Mouse (Mus musculus) granulocyte monocyte progenitor cell, adult 5-6 weeks (primary cell): ENCODE results near the gene Lrrc32. TPM values are rescaled to one million over a fixed set of nuclear protein-coding genes. Genes with fewer than 3 reads are reported as not detected.

Source experiments
- ATAC-seq: replicated peaks from 2 replicates; pipeline ENCODE4 v1.8.0; 2016; ENCODE audit warnings: mild to moderate bottlenecking, moderate TSS enrichment, inconsistent platforms; ENCODE audit not compliant: poor library complexity, severe bottlenecking
- total RNA-seq, 2 experiments: library from RNA; stranded (forward) in 1 of 2; stranded (reverse) in 1 of 2; fragments of 200-712, 200-1000 nt in 1 of 2; fragments of >200 nt in 1 of 2; fragmentation: Nextera tagmentation in 1 of 2; gene quantifications; 2 replicates each; pipeline ENCODE4 v1.2.3; 2014 to 2017

Gene Lrrc32
- total RNA-seq (2014; fragmentation: Nextera tagmentation) (not detected in 2 replicates), total RNA-seq (2017) (not detected in 2 replicates)

GRCm38 (mm10) chr7:98489131-98489530, at the start of gene Lrrc32:
Gene Lrrc32, plus strand, starts transcription at chr7:98489283.
- ATAC-seq: no peak

GRCm38 (mm10) chr7:98439956-98440466, 49.1 kb upstream of the Lrrc32 start, which contains the start of gene Gucy2d:
Gene Gucy2d, plus strand, starts transcription at chr7:98440416.
- no peak for ATAC-seq

GRCm38 (mm10) chr7:98446873-98447272, 42.2 kb upstream of the Lrrc32 start:
- ATAC-seq: no peak

- peak; percentile 63 for ATAC-seq
Measured at GRCm38 (mm10) chr7:98447585-98448308, 41.3 kb upstream of the Lrrc32 start.

GRCm38 (mm10) chr7:98448309-98448630, 40.8 kb upstream of the Lrrc32 start:
- ATAC-seq: no peak

- ATAC-seq: no peak
Measured at GRCm38 (mm10) chr7:98449696-98450095, 39.4 kb upstream of the Lrrc32 start.

- no peak for ATAC-seq
Measured at GRCm38 (mm10) chr7:98454397-98455120, 34.5 kb upstream of the Lrrc32 start.

GRCm38 (mm10) chr7:98460319-98460718, 28.8 kb upstream of the Lrrc32 start:
- ATAC-seq: no peak

- no peak for ATAC-seq
Measured at GRCm38 (mm10) chr7:98469089-98469488, 20.0 kb upstream of the Lrrc32 start.

GRCm38 (mm10) chr7:98472529-98472928, 16.6 kb upstream of the Lrrc32 start:
- no peak for ATAC-seq

GRCm38 (mm10) chr7:98474558-98474957, 14.5 kb upstream of the Lrrc32 start:
- ATAC-seq: peak; percentile 57

GRCm38 (mm10) chr7:98477153-98477552, 11.9 kb upstream of the Lrrc32 start:
- ATAC-seq: no peak

- ATAC-seq: no peak
Measured at GRCm38 (mm10) chr7:98480481-98480880, 8.6 kb upstream of the Lrrc32 start.

GRCm38 (mm10) chr7:98481066-98481734, 7.9 kb upstream of the Lrrc32 start:
- ATAC-seq: peak; percentile 76

- ATAC-seq: no peak
Measured at GRCm38 (mm10) chr7:98481861-98482260, 7.2 kb upstream of the Lrrc32 start.

- no peak for ATAC-seq
Measured at GRCm38 (mm10) chr7:98482551-98483267, 6.4 kb upstream of the Lrrc32 start.

- ATAC-seq: no peak
Measured at GRCm38 (mm10) chr7:98483268-98483607, 5.8 kb upstream of the Lrrc32 start.

GRCm38 (mm10) chr7:98484878-98485277, 4.2 kb upstream of the Lrrc32 start:
- ATAC-seq: no peak

- no peak for ATAC-seq
Measured at GRCm38 (mm10) chr7:98485508-98485907, 3.6 kb upstream of the Lrrc32 start.

GRCm38 (mm10) chr7:98486471-98486917, 2.6 kb upstream of the Lrrc32 start:
- ATAC-seq: no peak
